Mouse (Mus musculus) bone marrow macrophage, adult 2 months (primary cell): ENCODE results near the gene Cers2.

Experiments used
- CTCF ChIP-seq: IDR thresholded peaks from 2 replicates; pipeline ENCODE4 v1.5.1; 2012; ENCODE audit warnings: low read depth, mild to moderate bottlenecking, low read length, moderate library complexity
- POLR2A ChIP-seq: IDR thresholded peaks from 2 replicates; pipeline ENCODE4 v1.6.1; 2012; ENCODE audit warnings: mild to moderate bottlenecking, low read depth, low read length, borderline replicate concordance

DNA sequence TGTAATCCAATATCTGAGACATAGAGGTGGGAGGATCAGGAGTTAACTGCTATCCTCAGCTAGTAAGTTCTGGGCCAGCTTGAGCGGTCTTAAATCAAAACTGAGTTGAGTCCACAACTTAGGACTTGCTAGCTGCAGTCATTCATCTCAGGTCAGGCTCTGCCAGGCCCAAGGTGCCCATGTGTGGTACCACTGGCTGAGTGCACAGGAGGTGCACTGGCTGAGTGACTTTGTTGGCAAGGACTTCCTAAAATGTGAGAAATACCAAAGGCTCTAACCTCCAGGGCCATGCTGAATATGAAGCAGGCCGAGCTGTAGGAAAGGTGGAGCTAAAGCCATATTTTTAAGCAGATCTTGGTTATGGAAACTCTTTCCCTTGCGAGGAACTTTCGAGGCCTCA is 22.8 kb downstream of the Cers2 start:
- TF ChIP-seq POLR2A (no peak), CTCF (no peak)
